Comparison of ENCODE assay signal across 8 mouse cellular contexts in the genomic region with DNA sequence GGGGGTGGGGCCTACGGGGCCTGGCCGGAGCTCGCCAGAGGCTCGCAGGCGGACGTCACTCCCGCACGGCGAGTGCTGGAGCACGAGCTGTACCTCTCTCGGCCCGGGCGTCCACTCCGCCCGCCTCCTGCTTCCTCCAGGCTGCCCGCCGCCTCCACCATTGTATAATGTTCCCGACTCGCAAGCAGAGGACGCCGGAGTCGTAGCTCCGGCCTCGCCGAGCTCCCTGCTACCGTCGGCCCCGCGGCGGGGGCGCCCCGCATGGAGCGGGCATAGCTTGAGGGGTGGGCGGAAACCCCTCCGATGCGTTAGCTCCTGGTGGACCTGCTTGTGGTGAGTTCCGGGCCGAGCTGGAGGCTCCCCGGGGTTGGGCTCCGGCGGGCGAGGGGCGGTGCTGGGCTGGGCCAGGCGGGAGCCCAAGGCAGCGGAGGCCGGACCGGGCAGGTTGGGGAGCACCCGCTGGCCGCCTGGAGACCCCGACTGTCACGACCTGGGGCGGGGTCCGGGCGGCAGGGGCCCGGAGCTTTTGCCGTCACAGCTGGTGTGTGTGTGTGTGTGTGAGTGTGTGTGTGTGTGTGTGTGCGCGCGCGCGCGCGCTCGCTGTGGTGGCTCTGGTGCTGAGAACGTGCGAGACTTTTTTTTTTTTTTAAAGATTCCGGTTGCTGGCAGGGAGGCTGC.
A peak's percentile ranks its signal among the peaks of the same experiment; 100 is the strongest.
DNase-seq lines count a peak whose midpoint lies in the region; ATAC-seq and TF ChIP-seq lines count a peak whose summit lies in the region.

No protein-coding gene starts in this region.

- TF ChIP-seq EP300 in heart, adult 2 months (IDR thresholded peaks at IDR 0.05; ENCODE audit: insufficient read depth, low read depth, low read length), result no peak; the same call in 1 of the 2 replicates

- H3K4me1 ChIP-seq in heart, adult 2 months (ENCODE audit: control insufficient read depth, insufficient read depth, low read length), result peaks cover 4% of the 10 kb centered on the region
- peaks cover 39% of the 10 kb centered on the region for H3K4me1 ChIP-seq in forebrain, embryonic 13.5 days
- peaks cover 4% of the 10 kb centered on the region; the same call in 1 of the 2 replicates for H3K4me1 ChIP-seq in hindbrain, postnatal 0 days (ENCODE audit: insufficient read depth, low read length)
- H3K4me1 ChIP-seq in liver, embryonic 15.5 days (replicated peaks), result peaks cover 61% of the 10 kb centered on the region
- peaks cover 21% of the 10 kb centered on the region for H3K4me1 ChIP-seq in neural tube, embryonic 12.5 days

- peak overlapping the region; percentile 100 for H3K27ac ChIP-seq in heart, adult 2 months
- peak overlapping the region; percentile 93 for H3K27ac ChIP-seq in forebrain, embryonic 13.5 days
- H3K27ac ChIP-seq in hindbrain, postnatal 0 days, result peak overlapping the region; percentile 96
- H3K27ac ChIP-seq in liver, embryonic 15.5 days (replicated peaks), result peak overlapping the region; percentile 100
- H3K27ac ChIP-seq in neural tube, embryonic 12.5 days, result peak overlapping the region; percentile 93

- 0% methylated on average over 65 of the region's 67 CpGs for WGBS in heart, adult 2 months
- 1% methylated on average over 53 of the region's 67 CpGs for WGBS in forebrain, embryonic 13.5 days
- 1% methylated on average over 55 of the region's 67 CpGs for WGBS in hindbrain, postnatal 0 days
- under 1% methylated on average over 65 of the region's 67 CpGs for WGBS in liver, embryonic 15.5 days (ENCODE audit: insufficient replicate concordance)
- WGBS in neural tube, embryonic 12.5 days, result 1% methylated on average over 67 of the region's 67 CpGs

- H3K9me3 ChIP-seq in forebrain, embryonic 13.5 days (replicated peaks), result no peaks in the 10 kb centered on the region
- no peaks in the 10 kb centered on the region for H3K9me3 ChIP-seq in hindbrain, postnatal 0 days (ENCODE audit: low read length)
- no peaks in the 10 kb centered on the region for H3K9me3 ChIP-seq in liver, embryonic 15.5 days (replicated peaks)
- no peaks in the 10 kb centered on the region for H3K9me3 ChIP-seq in neural tube, embryonic 12.5 days

- TF ChIP-seq CTCF in heart, adult 2 months (IDR thresholded peaks at IDR 0.05), result no peak
- no peak for TF ChIP-seq CTCF in hindbrain, postnatal 0 days (IDR thresholded peaks at IDR 0.05; ENCODE audit: low read depth)

- ATAC-seq in forebrain, embryonic 13.5 days, result peak; percentile 93
- ATAC-seq in hindbrain, postnatal 0 days, result peak; percentile 94
- peak; percentile 82 for ATAC-seq in liver, embryonic 15.5 days (ENCODE audit: insufficient read depth)
- ATAC-seq in neural tube, embryonic 12.5 days (ENCODE audit: low FRiP score, low read depth), result peak; percentile 95

- H3K79me2 ChIP-seq in heart, adult 2 months (replicated peaks; ENCODE audit: control insufficient read depth, insufficient read depth, low read length), result peaks cover 2% of the 10 kb centered on the region; the same call in 1 of the 2 replicates

- H3K36me3 ChIP-seq in heart, adult 2 months (ENCODE audit: control insufficient read depth, insufficient read depth, low read length), result peaks cover 8% of the 10 kb centered on the region; the same call in 1 of the 2 replicates
- no peaks in the 10 kb centered on the region for H3K36me3 ChIP-seq in forebrain, embryonic 13.5 days (ENCODE audit: poor library complexity, severe bottlenecking)
- H3K36me3 ChIP-seq in hindbrain, postnatal 0 days (ENCODE audit: insufficient read depth, low read length), result no peaks in the 10 kb centered on the region
- no peaks in the 10 kb centered on the region for H3K36me3 ChIP-seq in liver, embryonic 15.5 days (replicated peaks)
- H3K36me3 ChIP-seq in neural tube, embryonic 12.5 days, result no peaks in the 10 kb centered on the region

- no peaks in the 10 kb centered on the region for H3K27me3 ChIP-seq in heart, adult 2 months (ENCODE audit: control insufficient read depth, insufficient read depth, low read length)
- no peaks in the 10 kb centered on the region for H3K27me3 ChIP-seq in forebrain, embryonic 13.5 days
- H3K27me3 ChIP-seq in hindbrain, postnatal 0 days (ENCODE audit: insufficient read depth, low read length), result no peaks in the 10 kb centered on the region
- no peaks in the 10 kb centered on the region for H3K27me3 ChIP-seq in liver, embryonic 15.5 days
- H3K27me3 ChIP-seq in neural tube, embryonic 12.5 days (replicated peaks), result no peaks in the 10 kb centered on the region

- no peak; the same call in 1 of the 2 replicates for TF ChIP-seq POLR2A in heart, adult 2 months (IDR thresholded peaks at IDR 0.05; ENCODE audit: insufficient read depth, low read depth, low read length)

- peak overlapping the region; percentile 72 for H3K4me2 ChIP-seq in forebrain, embryonic 13.5 days
- H3K4me2 ChIP-seq in hindbrain, postnatal 0 days (ENCODE audit: low read depth, low read length), result peak overlapping the region; percentile 81
- H3K4me2 ChIP-seq in liver, embryonic 15.5 days, result peak overlapping the region; percentile 80
- H3K4me2 ChIP-seq in neural tube, embryonic 12.5 days (replicated peaks), result peak overlapping the region; percentile 79

- intact Hi-C loops in heart, adult 2 months (cut with DNase I), result loop anchor here (1.0 to 5.0 kb wide), 4 partner anchors 37 to 430 kb away; partner anchors contain the start of genes Aftph, Rab1a and Sertad2
- intact Hi-C loops in heart, postnatal 25 days (cut with DNase I), result loop anchor here (2.0 to 5.0 kb wide), 3 partner anchors 31 to 110 kb away; partner anchors contain the start of genes Aftph and Sertad2

- DNase-seq in heart, adult 2 months, result peak; percentile 89 to 91
- no peak for DNase-seq in heart, postnatal 25 days (ENCODE audit: low spot score)
- DNase-seq in adrenal gland, adult 2 months, result peak; percentile 91
- DNase-seq in hindbrain, postnatal 0 days (ENCODE audit: low spot score), result peak; percentile 80
- DNase-seq in testis, postnatal 10 days (ENCODE audit: low spot score), result peak; percentile 85

- peak overlapping the region; percentile 95 for H3K9ac ChIP-seq in heart, adult 2 months (ENCODE audit: low read depth, low read length)
- peak overlapping the region; percentile 88 for H3K9ac ChIP-seq in forebrain, embryonic 13.5 days
- peak overlapping the region; percentile 87 for H3K9ac ChIP-seq in hindbrain, postnatal 0 days (replicated peaks; ENCODE audit: low read length)
- H3K9ac ChIP-seq in liver, embryonic 15.5 days, result peak overlapping the region; percentile 100
- H3K9ac ChIP-seq in neural tube, embryonic 12.5 days, result peak overlapping the region; percentile 90

- peak overlapping the region; percentile 80 for H3K4me3 ChIP-seq in heart, adult 2 months
- H3K4me3 ChIP-seq in forebrain, embryonic 13.5 days, result peak overlapping the region; percentile 79
- H3K4me3 ChIP-seq in hindbrain, postnatal 0 days (ENCODE audit: low read length), result peak overlapping the region; percentile 82
- H3K4me3 ChIP-seq in liver, embryonic 15.5 days (replicated peaks), result peak overlapping the region; percentile 99
- H3K4me3 ChIP-seq in neural tube, embryonic 12.5 days, result peak overlapping the region; percentile 86
